Mouse (Mus musculus) c-Kit-positive CD71-negative TER-119-negative erythroid progenitor cells, embryonic 14.5 days (primary cell): ENCODE measurements around the gene Vmn2r58.
"Not testable (repeated sequence)": the region's sequence is repeated elsewhere in the genome, so short reads cannot be mapped to it uniquely, and the experiment has no call there.

Experiments used
- DNase-seq: peaks from one replicate; pipeline ENCODE4 v3.0.0-alpha.2; 2013; ENCODE audit warnings: low read depth

Gene Vmn2r58

GRCm38 (mm10) chr7:41872612-41873011, at the start of gene Vmn2r58:
Gene Vmn2r58, minus strand, starts transcription at chr7:41872712.
- not testable (repeated sequence) for DNase-seq
